Mouse (Mus musculus): Measurements from ENCODE around the gene Tmem254b. TPM values are rescaled to one million over a fixed set of nuclear protein-coding genes. Genes with fewer than 3 reads are reported as not detected.
"Not testable (repeated sequence)": the region's sequence is repeated elsewhere in the genome, so short reads cannot be mapped to it uniquely, and the experiment has no call there.

Gene Tmem254b
- polyA plus RNA-seq, 1 experiment from 2014 or later: 32.6 TPM

GRCm38 (mm10) chr14:26162423-26162822 is 44.4 kb downstream of the Tmem254b start:
- not testable (repeated sequence) for H3K4me3 ChIP-seq; H3K9me3 ChIP-seq; H3K27ac ChIP-seq (replicated peaks); H3K36me3 ChIP-seq; H3K9ac ChIP-seq; ATAC-seq (ENCODE audit: low FRiP score, low read depth); H3K4me1 ChIP-seq (replicated peaks); H3K27me3 ChIP-seq; H3K4me2 ChIP-seq
- WGBS: no CpG with 5 or more reads among the region's 5 CpGs

- H3K4me3 ChIP-seq; H3K36me3 ChIP-seq; H3K4me2 ChIP-seq; H3K9me3 ChIP-seq; H3K4me1 ChIP-seq (replicated peaks); H3K9ac ChIP-seq; H3K27me3 ChIP-seq; ATAC-seq (ENCODE audit: low FRiP score, low read depth); H3K27ac ChIP-seq (replicated peaks): not testable (repeated sequence)
- WGBS: no CpG with 5 or more reads among the region's 9 CpGs
These were observed 45.7 kb downstream of the Tmem254b start for GRCm38 (mm10) chr14:26161156-26161555.

- H3K9me3 ChIP-seq; H3K27ac ChIP-seq (replicated peaks); H3K4me1 ChIP-seq (replicated peaks); H3K27me3 ChIP-seq; H3K4me3 ChIP-seq; H3K36me3 ChIP-seq; ATAC-seq (ENCODE audit: low FRiP score, low read depth); H3K9ac ChIP-seq; H3K4me2 ChIP-seq: not testable (repeated sequence)
- no CpG with 5 or more reads among the region's 7 CpGs for WGBS
These were observed 50.8 kb downstream of the Tmem254b start for GRCm38 (mm10) chr14:26156032-26156431.

Other genes starting within 250 kb of the Tmem254b start
- 1.4 and 1.9 TPM in 2 replicates for gene Duxbl1, start 228.5 kb downstream of the Tmem254b start, polyA plus RNA-seq (2015; fragmentation: Nextera tagmentation; extraction: Ambion mirVana)
- 10.0 and 11.9 TPM in 2 replicates for gene Gm9780, start 164.3 kb downstream of the Tmem254b start, polyA plus RNA-seq (2015; fragmentation: Nextera tagmentation; extraction: Ambion mirVana)
- 19.5 and 21.6 TPM in 2 replicates for gene Tmem254c, start 139.7 kb downstream of the Tmem254b start, polyA plus RNA-seq (2015; fragmentation: Nextera tagmentation; extraction: Ambion mirVana)
- not detected in 2 replicates for gene Cphx2, start 125.5 kb downstream of the Tmem254b start, polyA plus RNA-seq (2015; fragmentation: Nextera tagmentation; extraction: Ambion mirVana)
- gene Cphx3, start 124.7 kb downstream of the Tmem254b start, polyA plus RNA-seq (2015; fragmentation: Nextera tagmentation; extraction: Ambion mirVana): not detected in 2 replicates
- 0.56 and 3.1 TPM in 2 replicates for gene Duxbl2, start 88.7 kb downstream of the Tmem254b start, polyA plus RNA-seq (2015; fragmentation: Nextera tagmentation; extraction: Ambion mirVana)
- 4.1 and 6.1 TPM in 2 replicates for gene Plac9b, start 24.6 kb downstream of the Tmem254b start, polyA plus RNA-seq (2015; fragmentation: Nextera tagmentation; extraction: Ambion mirVana)
- 0.39 and 2.7 TPM in 2 replicates for gene Duxbl3, start 50.9 kb upstream of the Tmem254b start, polyA plus RNA-seq (2015; fragmentation: Nextera tagmentation; extraction: Ambion mirVana)

All from hindbrain, embryonic 15.5 days (tissue).